Mouse (Mus musculus) ES-E14 (cell line): ENCODE measurements at regions not wholly inside any gene's neighbourhood (a gene's known extent, or its start where the extent isn't known, plus 50 kb on each side); places are given as distances from the start of the nearest gene placed in this dataset.

Experiments used
- DNase-seq: peaks from one replicate; pipeline ENCODE4 v3.0.0-alpha.2; 2013; ENCODE audit warnings: low read depth, low spot score
- H3K27ac ChIP-seq: 2 replicates; pipeline ENCODE4 v1.5.1; 2012; ENCODE audit warnings: low read depth, mild to moderate bottlenecking, low read length, moderate library complexity, mixed read lengths; ENCODE audit not compliant: poor library complexity, insufficient read depth, severe bottlenecking
- H3K36me3 ChIP-seq: 2 replicates; pipeline ENCODE4 v1.6.1; 2012; ENCODE audit warnings: mild to moderate bottlenecking, low read length, moderate library complexity, mixed read lengths; ENCODE audit not compliant: control insufficient read depth, poor library complexity, insufficient read depth, severe bottlenecking
- H3K4me1 ChIP-seq, 2 experiments: fragments of 150-350 bp in 1 of 2; sonication (generic) in 1 of 2; 2 replicates each; pipeline ENCODE4 v1.6.1; 2012; ENCODE audit warnings: low read length in 2 of 2, mild to moderate bottlenecking in 1 of 2, mixed read lengths in 1 of 2; ENCODE audit not compliant: control insufficient read depth in 2 of 2, insufficient read depth in 2 of 2, poor library complexity in 1 of 2
- H3K4me3 ChIP-seq, 2 experiments: fragments of 150-350 bp in 1 of 2; sonication (generic) in 1 of 2; 2 replicates each; pipeline ENCODE4 v1.5.1; 2012; ENCODE audit warnings: low read length in 2 of 2, low read depth in 1 of 2, mild to moderate bottlenecking in 1 of 2, mixed read lengths in 1 of 2; ENCODE audit not compliant: insufficient read depth in 1 of 2, poor library complexity in 1 of 2, severe bottlenecking in 1 of 2
- H3K9ac ChIP-seq: 2 replicates; pipeline ENCODE4 v1.6.1; 2012; ENCODE audit warnings: low read depth, mild to moderate bottlenecking, low read length, mixed read lengths; ENCODE audit not compliant: poor library complexity, insufficient read depth, severe bottlenecking
- H3K9me3 ChIP-seq: fragments of 150-350 bp; sonication (generic); 2 replicates; pipeline ENCODE4 v1.6.1; 2012; ENCODE audit warnings: low read depth, mild to moderate bottlenecking, low read length; ENCODE audit not compliant: control insufficient read depth, insufficient read depth
- CHD2 ChIP-seq: IDR thresholded peaks from 2 replicates; pipeline ENCODE4 v1.6.1; 2014; ENCODE audit warnings: mild to moderate bottlenecking, low read depth, low read length, inconsistent platforms
- HCFC1 ChIP-seq: IDR thresholded peaks from 2 replicates; pipeline ENCODE4 v1.6.1; 2012; ENCODE audit warnings: low read length, inconsistent platforms, borderline replicate concordance; ENCODE audit not compliant: insufficient read depth
- MAFK ChIP-seq: IDR thresholded peaks from 2 replicates; pipeline ENCODE4 v1.6.1; 2014; ENCODE audit warnings: mild to moderate bottlenecking, low read depth, low read length, inconsistent platforms; ENCODE audit not compliant: insufficient read depth
- ZC3H11A ChIP-seq: IDR thresholded peaks from 2 replicates; pipeline ENCODE4 v1.6.1; 2012; ENCODE audit warnings: low read depth, mild to moderate bottlenecking, inconsistent platforms, low read length, borderline replicate concordance
- ZNF384 ChIP-seq: IDR thresholded peaks from 2 replicates; pipeline ENCODE4 v1.6.1; 2012; ENCODE audit warnings: low read depth, low read length, inconsistent platforms
- in situ Hi-C, 2 experiments: fragments of 600-800 bp; cut with MboI; formaldehyde crosslinking; loops; one replicate each; pipeline ENCODE4 v1.15.1; 2025; ENCODE audit warnings: low sequenced_read_pairs in 2 of 2, inconsistent platforms in 1 of 2; ENCODE audit not compliant: unreplicated experiment in 2 of 2

- in situ Hi-C loops: no loop called here
- Histone ChIP-seq H3K4me3 (no peak overlapping the region), H3K27ac (no peak overlapping the region), H3K9ac (no peak overlapping the region), H3K36me3 (no peaks in the 10 kb centered on the region), H3K4me1 (no peaks in the 10 kb centered on the region), H3K9me3 (no peaks in the 10 kb centered on the region)
- TF ChIP-seq ZC3H11A (peak; percentile 90; the same call in 1 of the 2 replicates), CHD2 (no peak), ZNF384 (no peak), HCFC1 (no peak), MAFK (no peak)
- peak; percentile 42 for DNase-seq
These were observed 51.6 kb downstream of the Bex3 start for GRCm38 (mm10) chrX:136321692-136322091.

- no peak overlapping the region for H3K27ac ChIP-seq
- no peaks in the 10 kb centered on the region for H3K36me3 ChIP-seq
- DNase-seq: no peak
- H3K9me3 ChIP-seq: no peaks in the 10 kb centered on the region
- in situ Hi-C loops: no loop called here
- TF ChIP-seq ZC3H11A: no peak
- TF ChIP-seq MAFK: no peak
- no peak for TF ChIP-seq CHD2
- no peak for TF ChIP-seq HCFC1
- no peak for TF ChIP-seq ZNF384
- H3K4me3 ChIP-seq: no peak overlapping the region
- no peaks in the 10 kb centered on the region for H3K4me1 ChIP-seq
- H3K9ac ChIP-seq: no peak overlapping the region
These were observed 95.8 kb downstream of the Bex3 start for GRCm38 (mm10) chrX:136365809-136366208.
